Mouse (Mus musculus) activated CD4-positive, CD25-positive, alpha-beta regulatory T cell, adult 4 months (primary cell): ENCODE results near the gene Stx6. TPM values are rescaled to one million over a fixed set of nuclear protein-coding genes. Genes with fewer than 3 reads are reported as not detected.

Source experiments
- polyA plus RNA-seq, 2 experiments: library from polyadenylated mRNA; unstranded; fragments of 100-300 nt; shearing (Covaris generic); gene quantifications; one replicate each; pipeline ENCODE4 v1.2.1; 2017

Stx6 gene
- polyA plus RNA-seq, 2 experiments from 2014 or later: 49.7 to 56.1 TPM

Other genes starting within 250 kb of the Stx6 start
- 1 to 10 TPM; 5.0 to 7.9 TPM for gene Ier5, start 59.1 kb upstream of the Stx6 start, polyA plus RNA-seq
- gene Mr1, start 11.9 kb upstream of the Stx6 start, polyA plus RNA-seq: 10 to 100 TPM; 19.1 to 20.7 TPM
- gene BC034090, start 85.7 kb downstream of the Stx6 start, polyA plus RNA-seq: 1 to 10 TPM in 1 of 2 experiments, under 1 TPM in 1; 0.85 to 1.3 TPM